Mouse (Mus musculus) embryonic facial prominence, embryonic 10.5 days (tissue): ENCODE measurements around the gene Mta1. TPM values are rescaled to one million over a fixed set of nuclear protein-coding genes. Genes with fewer than 3 reads are reported as not detected.

ENCODE experiments used
- DNase-seq: peaks from one replicate; pipeline ENCODE4 v3.0.0-alpha.2; 2017; ENCODE audit warnings: low spot score
- H3K27ac ChIP-seq: fragments of 300-500 bp; sonication (generic); replicated peaks from 2 replicates; pipeline ENCODE4 v1.5.1; 2016; ENCODE audit warnings: mild to moderate bottlenecking
- H3K27me3 ChIP-seq: fragments of 300-500 bp; sonication (generic); replicated peaks from 2 replicates; pipeline ENCODE4 v1.6.1; 2016; ENCODE audit warnings: low read depth, mild to moderate bottlenecking; ENCODE audit not compliant: poor library complexity, severe bottlenecking
- H3K36me3 ChIP-seq: fragments of 300-500 bp; sonication (generic); replicated peaks from 2 replicates; pipeline ENCODE4 v1.6.1; 2016; ENCODE audit warnings: mild to moderate bottlenecking, moderate library complexity
- H3K4me1 ChIP-seq: fragments of 300-500 bp; sonication (generic); 2 replicates; pipeline ENCODE4 v1.6.1; 2016
- H3K4me3 ChIP-seq: fragments of 300-500 bp; sonication (generic); 2 replicates; pipeline ENCODE4 v1.5.1; 2016; ENCODE audit warnings: mild to moderate bottlenecking, moderate library complexity
- H3K9me3 ChIP-seq: fragments of 300-500 bp; sonication (generic); 2 replicates; pipeline ENCODE4 v1.6.1; 2016; ENCODE audit warnings: mild to moderate bottlenecking
- WGBS: fragments of 180-500 bp; shearing (Covaris S2); methylation state at CpG from one replicate; pipeline ENCODE4 v1.1.7; 2016; 5-methylcytosine and 5-hydroxymethylcytosine counted together
- polyA plus RNA-seq: library from polyadenylated mRNA; unstranded; fragments of >200 nt; fragmentation: Nextera tagmentation; extraction: Ambion mirVana; gene quantifications from 2 replicates; pipeline ENCODE4 v1.2.1, GENCODE M21; 2016

Mta1 gene
- polyA plus RNA-seq, 1 experiment from 2014 or later, result 21.0 TPM

- Histone ChIP-seq H3K9me3 (no peaks in the 10 kb centered on the region), H3K4me1 (peaks cover 54% of the 10 kb centered on the region), H3K27ac (no peak overlapping the region), H3K27me3 (peaks cover 90% of the 10 kb centered on the region), H3K36me3 (peaks cover 19% of the 10 kb centered on the region), H3K4me3 (no peak overlapping the region)
- WGBS, result 88% methylated on average over 8 of the region's 8 CpGs
- DNase-seq, result no peak
These were observed 49.4 kb downstream of the Mta1 start for GRCm38 (mm10) chr12:113147481-113147880.

GRCm38 (mm10) chr12:113148381-113149035, 50.4 kb downstream of the Mta1 start:
- WGBS, result 39% methylated on average over 16 of the region's 16 CpGs
- H3K27ac ChIP-seq, result no peak overlapping the region
- H3K36me3 ChIP-seq, result peaks cover 18% of the 10 kb centered on the region
- peaks cover 90% of the 10 kb centered on the region for H3K27me3 ChIP-seq
- no peak for DNase-seq
- H3K4me1 ChIP-seq, result peaks cover 46% of the 10 kb centered on the region
- no peak overlapping the region for H3K4me3 ChIP-seq
- H3K9me3 ChIP-seq, result no peaks in the 10 kb centered on the region

GRCm38 (mm10) chr12:113149341-113149740, 51.3 kb downstream of the Mta1 start:
- Histone ChIP-seq H3K4me3 (no peak overlapping the region), H3K27me3 (peaks cover 93% of the 10 kb centered on the region), H3K27ac (no peak overlapping the region), H3K36me3 (peaks cover 10% of the 10 kb centered on the region), H3K9me3 (no peaks in the 10 kb centered on the region), H3K4me1 (peaks cover 44% of the 10 kb centered on the region)
- DNase-seq, result no peak
- WGBS, result 72% methylated on average over 4 of the region's 4 CpGs

GRCm38 (mm10) chr12:113149896-113150295, 51.8 kb downstream of the Mta1 start:
- no peak for DNase-seq
- Histone ChIP-seq H3K4me1 (peaks cover 48% of the 10 kb centered on the region), H3K4me3 (no peak overlapping the region), H3K9me3 (no peaks in the 10 kb centered on the region), H3K36me3 (peaks cover 4% of the 10 kb centered on the region), H3K27ac (no peak overlapping the region), H3K27me3 (peaks cover 99% of the 10 kb centered on the region)
- 66% methylated on average over 3 of the region's 3 CpGs for WGBS

GRCm38 (mm10) chr12:113150591-113150990, 52.5 kb downstream of the Mta1 start:
- Histone ChIP-seq H3K36me3 (no peaks in the 10 kb centered on the region; the same call in 1 of the 2 replicates), H3K27ac (no peak overlapping the region), H3K4me3 (no peak overlapping the region), H3K4me1 (peaks cover 55% of the 10 kb centered on the region), H3K9me3 (no peaks in the 10 kb centered on the region), H3K27me3 (peaks cover 96% of the 10 kb centered on the region)
- 81% methylated on average over 4 of the region's 4 CpGs for WGBS
- DNase-seq, result no peak

- H3K4me1 ChIP-seq, result peaks cover 53% of the 10 kb centered on the region
These were observed 53.0 kb downstream of the Mta1 start for GRCm38 (mm10) chr12:113151046-113151445.

GRCm38 (mm10) chr12:113151661-113152271, 53.7 kb downstream of the Mta1 start:
- peak overlapping the region; percentile 63 for H3K27ac ChIP-seq
- 1% methylated on average over 36 of the region's 36 CpGs for WGBS
- peaks cover 84% of the 10 kb centered on the region for H3K27me3 ChIP-seq
- H3K36me3 ChIP-seq, result no peaks in the 10 kb centered on the region
- peaks cover 49% of the 10 kb centered on the region for H3K4me1 ChIP-seq
- DNase-seq, result peak; percentile 65
- peak overlapping the region; percentile 65 for H3K4me3 ChIP-seq
- no peaks in the 10 kb centered on the region for H3K9me3 ChIP-seq

More at GRCm38 (mm10) chr12:113151046-113151445, 53.0 kb downstream of the Mta1 start:
- H3K9me3 ChIP-seq, result no peaks in the 10 kb centered on the region
- WGBS, result 75% methylated on average over 8 of the region's 8 CpGs
- no peaks in the 10 kb centered on the region for H3K36me3 ChIP-seq
- H3K27me3 ChIP-seq, result peaks cover 91% of the 10 kb centered on the region
- no peak for DNase-seq
- peak overlapping the region; percentile 65; the same call in 1 of the 2 replicates for H3K4me3 ChIP-seq
- no peak overlapping the region for H3K27ac ChIP-seq

- DNase-seq, result no peak
- Histone ChIP-seq H3K9me3 (no peaks in the 10 kb centered on the region), H3K27me3 (peaks cover 79% of the 10 kb centered on the region), H3K4me3 (peak overlapping the region; percentile 65), H3K27ac (peak overlapping the region; percentile 63; the same call in 1 of the 2 replicates), H3K36me3 (no peaks in the 10 kb centered on the region), H3K4me1 (peaks cover 49% of the 10 kb centered on the region)
- whole genome bisulfite sequencing, result 20% methylated on average over 19 of the region's 19 CpGs
These were observed 54.2 kb downstream of the Mta1 start for GRCm38 (mm10) chr12:113152272-113152661.

GRCm38 (mm10) chr12:113152991-113153525, 55.0 kb downstream of the Mta1 start:
- Histone ChIP-seq H3K9me3 (no peaks in the 10 kb centered on the region), H3K4me1 (peaks cover 51% of the 10 kb centered on the region), H3K27ac (no peak overlapping the region), H3K36me3 (peaks cover 7% of the 10 kb centered on the region; the same call in 1 of the 2 replicates), H3K27me3 (peaks cover 71% of the 10 kb centered on the region), H3K4me3 (0 out of 2 replicates have a peak overlapping the region, but pooled peaks have one; percentile 65)
- no peak for DNase-seq
- WGBS, result 80% methylated on average over 6 of the region's 6 CpGs

GRCm38 (mm10) chr12:113153971-113154370, 55.9 kb downstream of the Mta1 start:
- 91% methylated on average over 7 of the region's 7 CpGs for WGBS
- Histone ChIP-seq H3K4me1 (peaks cover 48% of the 10 kb centered on the region), H3K36me3 (peaks cover 12% of the 10 kb centered on the region; the same call in 1 of the 2 replicates), H3K27ac (no peak overlapping the region), H3K9me3 (no peaks in the 10 kb centered on the region), H3K27me3 (peaks cover 62% of the 10 kb centered on the region), H3K4me3 (no peak overlapping the region)
- DNase-seq, result no peak

GRCm38 (mm10) chr12:113154747-113155075, 56.6 kb downstream of the Mta1 start:
- Histone ChIP-seq H3K27me3 (peaks cover 54% of the 10 kb centered on the region), H3K36me3 (peaks cover 13% of the 10 kb centered on the region; the same call in 1 of the 2 replicates)

GRCm38 (mm10) chr12:113155076-113155771, 57.1 kb downstream of the Mta1 start:
- Histone ChIP-seq H3K27ac (peak overlapping the region; percentile 73), H3K27me3 (peaks cover 49% of the 10 kb centered on the region)

More at GRCm38 (mm10) chr12:113154747-113155075, 56.6 kb downstream of the Mta1 start:
- no peaks in the 10 kb centered on the region for H3K9me3 ChIP-seq
- H3K4me1 ChIP-seq, result peaks cover 45% of the 10 kb centered on the region
- WGBS, result 77% methylated on average over 6 of the region's 6 CpGs
- H3K4me3 ChIP-seq, result peak overlapping the region; percentile 72
- DNase-seq, result no peak
- no peak overlapping the region for H3K27ac ChIP-seq

More at GRCm38 (mm10) chr12:113155076-113155771, 57.1 kb downstream of the Mta1 start:
- peak; percentile 58 for DNase-seq
- WGBS, result 4% methylated on average over 32 of the region's 32 CpGs
- Histone ChIP-seq H3K9me3 (no peaks in the 10 kb centered on the region), H3K4me3 (peak overlapping the region; percentile 72), H3K36me3 (peaks cover 18% of the 10 kb centered on the region; the same call in 1 of the 2 replicates), H3K4me1 (peaks cover 45% of the 10 kb centered on the region)
